Mouse (Mus musculus): Measurements from ENCODE around the gene Tmem189.

The Tmem189 gene

GRCm38 (mm10) chr2:167701472-167701871, 11.8 kb upstream of the Tmem189 start:
- DNase-seq (ENCODE audit: low spot score in 2 of 2), result no peak

- no peak for DNase-seq (ENCODE audit: low spot score in 2 of 2)
These were observed 10.4 kb upstream of the Tmem189 start for GRCm38 (mm10) chr2:167700018-167700417.

GRCm38 (mm10) chr2:167697902-167698301, 8.3 kb upstream of the Tmem189 start:
- no peak for DNase-seq (ENCODE audit: low spot score in 2 of 2)

- DNase-seq (ENCODE audit: low spot score in 2 of 2), result no peak
These were observed 6.5 kb upstream of the Tmem189 start for GRCm38 (mm10) chr2:167696143-167696542.

GRCm38 (mm10) chr2:167695491-167695890, 5.9 kb upstream of the Tmem189 start:
- no peak for DNase-seq (ENCODE audit: low spot score in 2 of 2)

- DNase-seq (ENCODE audit: low spot score in 2 of 2), result no peak
These were observed 5.3 kb upstream of the Tmem189 start for GRCm38 (mm10) chr2:167694963-167695362.

GRCm38 (mm10) chr2:167694244-167694643, 4.6 kb upstream of the Tmem189 start:
- DNase-seq (ENCODE audit: low spot score in 2 of 2), result no peak

GRCm38 (mm10) chr2:167693540-167693939, 3.9 kb upstream of the Tmem189 start:
- DNase-seq (ENCODE audit: low spot score in 2 of 2), result no peak

GRCm38 (mm10) chr2:167692831-167693230, 3.2 kb upstream of the Tmem189 start:
- DNase-seq (ENCODE audit: low spot score in 2 of 2), result no peak

- peak in 1 of 2 experiments; percentile 55 for DNase-seq (ENCODE audit: low spot score in 2 of 2)
These were observed 2.4 kb upstream of the Tmem189 start for GRCm38 (mm10) chr2:167691871-167692661.

- no peak for DNase-seq (ENCODE audit: low spot score in 2 of 2)
These were observed 1.8 kb upstream of the Tmem189 start for GRCm38 (mm10) chr2:167691410-167691809.

- peak in 1 of 2 experiments; percentile 41 for DNase-seq (ENCODE audit: low spot score in 2 of 2)
These were observed 1.3 kb upstream of the Tmem189 start for GRCm38 (mm10) chr2:167690962-167691311.

- peak in 1 of 2 experiments; percentile 55 for DNase-seq (ENCODE audit: low spot score in 2 of 2)
These were observed 768 bp upstream of the Tmem189 start for GRCm38 (mm10) chr2:167690219-167690961.

- peak in 1 of 2 experiments; percentile 72 for DNase-seq (ENCODE audit: low spot score in 2 of 2)
These were observed 847 bp downstream of the Tmem189 start, which contains the start of gene Cebpb for GRCm38 (mm10) chr2:167688498-167689451. TSS of gene Cebpb (plus strand) at chr2:167688915.

- DNase-seq (ENCODE audit: low spot score in 2 of 2), result peak in 1 of 2 experiments; percentile 37
These were observed 1.5 kb downstream of the Tmem189 start for GRCm38 (mm10) chr2:167688126-167688497.

GRCm38 (mm10) chr2:167687651-167688101, 1.9 kb downstream of the Tmem189 start:
- no peak for DNase-seq (ENCODE audit: low spot score in 2 of 2)

GRCm38 (mm10) chr2:167687250-167687586, 2.4 kb downstream of the Tmem189 start:
- no peak for DNase-seq (ENCODE audit: low spot score in 2 of 2)

GRCm38 (mm10) chr2:167686382-167687249, 3.0 kb downstream of the Tmem189 start:
- no peak for DNase-seq (ENCODE audit: low spot score in 2 of 2)

GRCm38 (mm10) chr2:167685865-167686264, 3.8 kb downstream of the Tmem189 start:
- DNase-seq (ENCODE audit: low spot score in 2 of 2), result no peak

- DNase-seq (ENCODE audit: low spot score in 2 of 2), result peak; percentile 69 to 99
These were observed 4.5 kb downstream of the Tmem189 start for GRCm38 (mm10) chr2:167685137-167685536.

- DNase-seq (ENCODE audit: low spot score in 2 of 2), result no peak
These were observed 5.9 kb downstream of the Tmem189 start for GRCm38 (mm10) chr2:167683721-167684120.
